Mouse (Mus musculus): Measurements from ENCODE around the gene Hip1.

- TF ChIP-seq POLR2A (IDR thresholded peaks at IDR 0.05; ENCODE audit: low read depth, low read length) (no peak), CTCF (IDR thresholded peaks at IDR 0.05; ENCODE audit: extremely low read depth, insufficient read length, insufficient replicate concordance, low read depth, low read length) (no peak)
Measured at GRCm38 (mm10) chr5:135524087-135524486, 20.8 kb downstream of the Hip1 start.
